In the genomic region with DNA sequence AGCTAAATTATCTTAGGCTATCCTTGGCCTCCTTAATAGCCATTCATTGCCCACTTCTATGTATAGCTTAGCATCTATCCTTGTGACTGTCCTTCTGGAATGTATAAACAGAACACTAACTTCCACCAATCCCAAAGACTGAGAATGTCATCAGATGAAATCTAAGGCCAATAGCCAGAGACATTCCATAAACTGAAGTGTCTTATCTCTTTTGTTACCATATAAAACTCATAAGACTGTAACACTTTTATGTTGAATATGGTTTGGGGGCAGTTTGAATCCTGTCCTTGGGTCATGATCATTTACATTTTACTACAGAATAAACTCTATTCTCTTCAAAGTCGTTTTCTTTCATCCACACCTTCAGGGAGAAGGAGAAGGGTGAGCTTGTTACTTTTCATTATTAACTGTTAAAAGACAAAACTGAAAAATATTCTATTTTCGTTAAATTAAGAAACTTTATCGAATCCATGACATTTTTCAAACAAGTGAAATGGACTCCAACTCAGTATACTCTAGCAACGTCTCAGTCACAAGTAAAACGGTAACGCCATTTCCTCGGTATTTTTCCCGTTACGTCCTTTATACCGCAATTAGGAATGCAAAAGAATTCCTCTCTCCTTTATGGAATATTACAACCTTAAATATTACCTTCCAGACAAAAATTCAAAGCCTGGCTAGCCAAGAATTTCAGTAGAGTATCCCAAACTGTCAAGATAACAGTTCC, we compare ENCODE assay signal across 8 mouse cellular contexts. TPM values are rescaled to one million over a fixed set of nuclear protein-coding genes. Genes with fewer than 3 reads are reported as not detected.
DNase-seq lines count a peak whose midpoint lies in the region; ATAC-seq and TF ChIP-seq lines count a peak whose summit lies in the region.

No protein-coding gene starts in this region.

- peaks cover 51% of the 10 kb centered on the region for H3K4me1 ChIP-seq in liver, embryonic 12.5 days

- H3ac ChIP-seq in C2C12 (ENCODE audit: control insufficient read depth, insufficient read length, low read depth) = peak overlapping the region; percentile 36

- H3K27ac ChIP-seq in gastrocnemius, adult 2 months = peak overlapping the region; percentile 100
- peak overlapping the region; percentile 100 for H3K27ac ChIP-seq in liver, embryonic 12.5 days

- ATAC-seq in erythroid progenitor cell, adult 5-6 weeks (replicated peaks; ENCODE audit: low FRiP score, poor library complexity, severe bottlenecking) = 0 out of 2 replicates have a peak, but pooled peaks have one; percentile 10
- no peak for ATAC-seq in liver, embryonic 12.5 days

- H3K79me2 ChIP-seq in C2C12 (ENCODE audit: control insufficient read depth, insufficient read depth) = peaks cover 31% of the 10 kb centered on the region

- H3K9ac ChIP-seq in liver, embryonic 12.5 days = peak overlapping the region; percentile 85

- H3K4me3 ChIP-seq in gastrocnemius, adult 2 months = peak overlapping the region; percentile 94
- peak overlapping the region; percentile 42 for H3K4me3 ChIP-seq in C2C12 (ENCODE audit: insufficient read depth, poor library complexity, severe bottlenecking)
- peak overlapping the region; percentile 78 for H3K4me3 ChIP-seq in liver, embryonic 12.5 days

- H3K79me3 ChIP-seq in C2C12 (ENCODE audit: low read depth) = peaks cover 7% of the 10 kb centered on the region

- TF ChIP-seq CTCF in gastrocnemius, adult 2 months (IDR thresholded peaks at IDR 0.05) = no peak
- no peak for TF ChIP-seq CTCF in C2C12 (IDR thresholded peaks at IDR 0.05; ENCODE audit: control insufficient read depth, insufficient read depth, insufficient read length)

- intact Hi-C loops in gastrocnemius, adult 2 months (cut with DNase I) = loop anchor here (1.0 kb wide), 2 partner anchors 19 to 89 kb away; partner anchors contain the start of gene Efcab2

- no peak for DNase-seq in gastrocnemius, adult 2 months
- DNase-seq in gastrocnemius, postnatal 10 days = no peak
- no peak for DNase-seq in frontal cortex, postnatal 25 days (ENCODE audit: low spot score in 2 of 2)
- DNase-seq in adrenal gland, postnatal 10 days = no peak
- DNase-seq in adrenal gland, postnatal 14 days = no peak

- H3K36me3 ChIP-seq in C2C12 (ENCODE audit: control insufficient read depth, insufficient read depth) = peaks cover 28% of the 10 kb centered on the region
- H3K36me3 ChIP-seq in liver, embryonic 12.5 days = peaks cover 26% of the 10 kb centered on the region

- H3K4me2 ChIP-seq in liver, embryonic 12.5 days = peak overlapping the region; percentile 74

- no peaks in the 10 kb centered on the region for H3K27me3 ChIP-seq in C2C12 (ENCODE audit: control insufficient read depth, insufficient read depth, insufficient read length)
- no peaks in the 10 kb centered on the region for H3K27me3 ChIP-seq in liver, embryonic 12.5 days (replicated peaks)

- no peaks in the 10 kb centered on the region for H3K9me3 ChIP-seq in liver, embryonic 12.5 days (replicated peaks)

- WGBS in liver, embryonic 12.5 days (ENCODE audit: insufficient replicate concordance) = 28% methylated on average over 10 of the region's 10 CpGs

TF ChIP-seq in C2C12, 6 proteins besides CTCF, POLR2A, EP300 and RAD21:
- TF ChIP-seq MYOD1 (IDR thresholded peaks at IDR 0.05; ENCODE audit: control insufficient read depth, insufficient read length, low read depth) (no peak), MAX (IDR thresholded peaks at IDR 0.05) (no peak), USF1 (IDR thresholded peaks at IDR 0.05; ENCODE audit: low read depth) (no peak), MYOG (IDR thresholded peaks at IDR 0.05; ENCODE audit: control insufficient read depth, extremely low read depth, insufficient read length) (no peak), FOSL1 (IDR thresholded peaks at IDR 0.05; ENCODE audit: insufficient read depth, low read length, poor library complexity, severe bottlenecking) (no peak), CEBPB (IDR thresholded peaks at IDR 0.05; ENCODE audit: low read depth) (no peak)

RNA-seq across cellular contexts. Expression of gene Cox20, which starts 1.5 kb away (rescaled TPM):
- 10 to 100 TPM; 33.3 to 63.8 TPM for total RNA-seq in gastrocnemius, adult 2 months (2021)
- total RNA-seq in gastrocnemius, postnatal 10 days (2021) = 10 to 100 TPM; 35.3 to 38.1 TPM
- 40.8 TPM for polyA plus RNA-seq in C2C12 (2012; fragmentation: generic; extraction: Trizol)
- total RNA-seq in erythroid progenitor cell, adult 5-6 weeks (2015; ENCODE audit: low replicate concordance) = 148 and 178 TPM in 2 replicates
- total RNA-seq in erythroid progenitor cell, adult 5-6 weeks (2017; ENCODE audit: low replicate concordance) = 230 and 253 TPM in 2 replicates
- 103 and 110 TPM in 2 replicates for polyA plus RNA-seq in liver, embryonic 12.5 days (2016; fragmentation: Nextera tagmentation; extraction: Ambion mirVana)
- total RNA-seq in adrenal gland, postnatal 10 days (2021) = 10 to 100 TPM; 78.7 to 88.8 TPM
- 88.1 and 107 TPM in 2 replicates for total RNA-seq in adrenal gland, postnatal 14 days (2021)

RNA-seq across cellular contexts. Expression of gene Hnrnpu, which starts 20.2 kb away (rescaled TPM):
- 100 to 1,000 TPM; 135 to 140 TPM for total RNA-seq in gastrocnemius, adult 2 months (2021)
- 100 to 1,000 TPM; 180 to 224 TPM for total RNA-seq in gastrocnemius, postnatal 10 days (2021)
- polyA plus RNA-seq in C2C12 (2012; fragmentation: generic; extraction: Trizol) = 169 TPM
- 388 and 415 TPM in 2 replicates for total RNA-seq in erythroid progenitor cell, adult 5-6 weeks (2015; ENCODE audit: low replicate concordance)
- total RNA-seq in erythroid progenitor cell, adult 5-6 weeks (2017; ENCODE audit: low replicate concordance) = 473 and 501 TPM in 2 replicates
- 556 and 569 TPM in 2 replicates for polyA plus RNA-seq in liver, embryonic 12.5 days (2016; fragmentation: Nextera tagmentation; extraction: Ambion mirVana)
- 100 to 1,000 TPM; 328 to 391 TPM for total RNA-seq in adrenal gland, postnatal 10 days (2021)
- 419 and 430 TPM in 2 replicates for total RNA-seq in adrenal gland, postnatal 14 days (2021)

Comparison
In these comparisons a context has a peak if more than half of its experiments do, and no peak if none do; other contexts are left out.
1. H3K4me3 ChIP-seq: peak in every context shown above with its lines; median percentile 94 in gastrocnemius, adult 2 months; 78 in liver, embryonic 12.5 days; 42 in C2C12.